Mouse (Mus musculus): Measurements from ENCODE around the gene Brat1.

The Brat1 gene

GRCm38 (mm10) chr5:140701661-140702060 lies 3.1 kb upstream of the Brat1 start:
- in situ Hi-C loops (cut with MboI, MseI) = no loop called here

- in situ Hi-C loops (cut with MboI, MseI) = no loop called here
These were observed 2.7 kb upstream of the Brat1 start, which contains the start of gene Iqce for GRCm38 (mm10) chr5:140702103-140702513. Iqce (minus strand) TSS chr5:140702378.

- in situ Hi-C loops (cut with MboI, MseI) = no loop called here
These were observed 2.1 kb upstream of the Brat1 start for GRCm38 (mm10) chr5:140702618-140703175.

- in situ Hi-C loops (cut with MboI, MseI) = no loop called here
These were observed 1.1 kb upstream of the Brat1 start for GRCm38 (mm10) chr5:140703480-140704377.

DNA sequence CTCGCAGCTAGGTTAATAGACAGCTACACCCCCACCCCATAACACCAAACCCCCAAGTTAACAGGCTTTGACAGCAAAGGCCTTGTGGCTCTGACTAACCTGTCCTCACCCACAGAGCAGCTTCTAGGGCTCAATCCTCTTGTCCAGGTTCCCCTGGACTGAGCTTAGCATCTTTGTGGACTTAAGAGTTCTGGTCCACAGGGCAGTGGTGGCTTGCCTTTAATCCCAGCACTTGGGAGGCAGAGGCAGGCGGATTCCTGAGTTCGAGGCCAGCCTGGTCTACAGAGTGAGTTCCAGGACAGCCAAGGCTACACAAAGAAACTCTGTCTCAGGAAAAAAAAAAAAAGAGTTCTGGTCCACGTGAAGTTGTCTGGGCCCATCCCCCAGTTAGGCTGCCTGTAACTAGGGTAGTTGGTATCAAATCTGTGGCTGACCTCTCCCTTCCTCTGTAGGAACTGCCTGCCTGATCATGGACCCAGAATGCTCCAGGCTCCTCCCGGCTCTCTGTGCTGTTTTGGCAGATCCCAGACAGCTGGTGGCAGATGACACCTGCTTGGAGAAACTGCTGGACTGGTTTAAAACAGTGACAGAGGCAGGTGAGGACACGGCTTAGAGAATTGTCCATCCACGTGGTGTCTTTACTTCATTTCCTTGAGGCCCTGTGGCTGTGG lies 825 bp downstream of the Brat1 start:
- in situ Hi-C loops (cut with MboI, MseI) = no loop called here

DNA sequence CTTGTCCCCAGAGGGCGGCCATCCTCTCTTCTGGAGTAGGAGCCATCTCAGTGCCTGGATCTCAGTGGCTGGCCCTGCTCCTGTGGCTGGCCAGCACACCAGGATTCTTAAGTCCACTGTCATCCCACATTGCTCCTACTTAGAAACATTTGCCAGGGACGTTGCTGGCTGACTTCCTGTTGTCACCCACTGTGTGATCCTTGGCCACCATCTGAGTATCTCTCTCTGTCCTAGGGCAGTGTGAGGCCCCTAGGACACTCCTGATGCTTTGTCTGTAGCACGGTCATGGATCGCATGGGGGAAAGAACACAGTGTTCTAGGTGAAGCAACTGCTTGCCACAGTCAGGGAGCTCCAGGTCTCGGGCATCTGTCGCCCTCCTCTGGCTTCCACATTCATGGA lies 5.5 kb downstream of the Brat1 start:
- in situ Hi-C loops (cut with MboI, MseI) = no loop called here

- in situ Hi-C loops (cut with MboI, MseI) = no loop called here
These were observed 6.2 kb downstream of the Brat1 start for GRCm38 (mm10) chr5:140711040-140711439.

DNA sequence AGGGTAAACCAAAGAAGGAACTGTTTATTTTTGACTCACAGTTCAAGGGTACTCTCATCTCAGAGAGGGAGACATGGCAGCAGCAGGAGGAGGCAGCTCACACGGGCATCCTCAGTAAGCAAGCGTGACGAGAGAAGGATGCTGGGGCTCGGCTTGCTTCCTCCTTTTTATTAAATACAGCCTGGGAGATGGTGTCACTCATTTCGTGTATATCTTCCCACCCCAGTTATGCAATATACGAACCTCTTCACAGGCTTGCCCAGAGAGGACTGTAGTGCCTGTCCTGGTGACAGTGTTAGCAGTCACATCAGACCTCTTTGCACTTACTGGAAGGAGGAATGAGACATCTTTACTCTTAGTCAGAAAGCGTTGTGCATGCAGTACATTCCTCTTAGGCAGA lies 16.0 kb downstream of the Brat1 start:
- in situ Hi-C loops (cut with MboI, MseI) = no loop called here

GRCm38 (mm10) chr5:140722121-140722520 lies 17.3 kb downstream of the Brat1 start:
- in situ Hi-C loops (cut with MboI, MseI) = no loop called here

- in situ Hi-C loops (cut with MboI, MseI) = no loop called here
These were observed 19.0 kb downstream of the Brat1 start, which contains the start of gene Amz1 for GRCm38 (mm10) chr5:140723822-140724221. Amz1 (plus strand) TSS chr5:140724127.

GRCm38 (mm10) chr5:140726062-140726839 lies 21.4 kb downstream of the Brat1 start:
- in situ Hi-C loops (cut with MboI, MseI) = no loop called here

GRCm38 (mm10) chr5:140726946-140727740 lies 22.3 kb downstream of the Brat1 start:
- in situ Hi-C loops (cut with MboI, MseI) = no loop called here

DNA sequence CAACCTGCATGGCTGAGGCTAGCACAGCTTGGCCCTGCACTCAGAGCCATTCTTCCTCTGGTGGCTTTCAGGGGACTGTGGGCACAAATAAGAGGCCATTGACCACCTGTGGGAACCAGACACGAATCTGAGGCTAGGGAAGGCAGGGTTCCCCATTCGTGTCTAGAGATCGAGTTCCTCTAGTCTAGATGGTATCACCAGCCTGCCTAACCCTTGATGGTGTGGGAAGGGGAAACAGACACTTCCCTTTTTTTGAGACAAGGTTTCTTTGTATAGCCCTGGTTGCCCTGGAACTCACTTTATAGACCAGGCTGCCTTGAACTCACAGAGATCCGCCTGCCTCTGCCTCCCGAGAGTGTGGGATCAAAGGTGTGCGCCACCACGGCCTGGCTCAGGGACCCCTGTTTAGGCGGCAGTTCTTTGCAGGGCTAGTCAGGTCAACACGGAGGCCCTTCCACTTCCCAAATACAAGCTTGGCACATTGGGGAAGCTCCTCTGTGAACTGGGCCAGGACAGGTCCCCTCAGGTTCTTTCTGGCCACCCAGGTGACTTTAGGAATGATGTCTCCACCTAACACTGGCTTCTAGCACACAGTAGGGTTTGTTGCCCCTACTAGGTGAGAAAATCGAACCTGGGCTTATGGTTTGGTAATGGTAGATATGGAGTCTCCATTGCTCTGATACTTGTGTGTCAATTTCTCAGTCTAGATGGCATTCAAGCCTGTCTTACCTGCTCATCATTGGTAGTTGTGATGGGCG lies 26.4 kb downstream of the Brat1 start:
- in situ Hi-C loops (cut with MboI, MseI) = no loop called here

DNA sequence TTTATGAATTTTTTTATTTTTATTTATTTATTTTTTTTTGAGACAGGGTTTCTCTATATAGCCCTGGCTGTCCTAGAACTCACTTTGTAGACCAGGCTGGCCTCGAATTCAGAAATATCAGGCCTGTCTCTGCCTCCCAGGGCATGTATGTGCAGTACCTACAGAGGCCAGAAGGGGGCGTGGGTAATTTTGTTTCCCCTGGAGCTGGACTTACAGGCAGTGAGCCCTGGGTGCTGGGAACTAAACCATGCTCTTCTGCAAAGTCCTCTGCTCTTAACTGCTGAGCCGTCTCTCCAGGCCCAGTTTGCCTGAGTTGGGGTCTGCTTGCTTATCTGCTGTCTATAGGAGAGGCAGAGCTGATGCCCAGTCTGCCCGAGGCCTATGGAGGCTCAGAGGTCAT lies 27.4 kb downstream of the Brat1 start:
- in situ Hi-C loops (cut with MboI, MseI) = no loop called here

DNA sequence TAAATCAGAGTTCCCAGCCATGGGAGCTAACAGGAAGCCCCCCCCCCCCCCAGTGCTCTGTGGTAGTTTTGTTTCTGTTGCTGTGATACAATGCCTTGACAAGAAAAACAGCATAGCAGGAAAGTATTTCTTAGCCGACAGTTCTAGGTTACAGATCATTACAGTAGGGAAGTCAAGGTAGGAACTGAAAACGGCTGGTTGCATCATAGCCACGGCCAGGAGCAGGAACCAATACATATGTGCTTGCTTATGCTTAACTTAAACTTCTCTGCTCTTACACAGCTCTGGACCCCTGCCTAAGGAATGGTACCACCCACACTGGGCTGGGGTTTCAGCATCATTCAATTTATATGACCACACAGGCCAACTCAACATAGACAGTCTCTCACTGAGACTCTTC lies 28.5 kb downstream of the Brat1 start:
- in situ Hi-C loops (cut with MboI, MseI) = no loop called here

GRCm38 (mm10) chr5:140735297-140735696 lies 30.5 kb downstream of the Brat1 start:
- in situ Hi-C loops (cut with MboI, MseI) = no loop called here

GRCm38 (mm10) chr5:140736166-140736565 lies 31.4 kb downstream of the Brat1 start:
- in situ Hi-C loops (cut with MboI, MseI) = no loop called here

GRCm38 (mm10) chr5:140739813-140740212 lies 35.0 kb downstream of the Brat1 start:
- in situ Hi-C loops (cut with MboI, MseI) = no loop called here

- in situ Hi-C loops (cut with MboI, MseI) = no loop called here
These were observed 36.2 kb downstream of the Brat1 start for GRCm38 (mm10) chr5:140741040-140741439.

GRCm38 (mm10) chr5:140741877-140742276 lies 37.1 kb downstream of the Brat1 start:
- in situ Hi-C loops (cut with MboI, MseI) = no loop called here

Measured in T-helper 1 cell (primary cell).